Mouse (Mus musculus) splenic B cell, adult 2 months (primary cell): ENCODE data around the gene P2ry4.

Experiments used
- DNase-seq: peaks from one replicate; pipeline ENCODE4 v3.0.0-alpha.2; 2011; ENCODE audit warnings: low read depth, low spot score
- H3K27me3 ChIP-seq: 2 replicates; pipeline ENCODE4 v1.6.1; 2012; ENCODE audit warnings: mild to moderate bottlenecking, low read length, moderate library complexity, mixed read lengths; ENCODE audit not compliant: control insufficient read depth, poor library complexity, insufficient read depth, severe bottlenecking
- H3K36me3 ChIP-seq: 2 replicates; pipeline ENCODE4 v1.6.1; 2012; ENCODE audit warnings: mild to moderate bottlenecking, low read length, moderate library complexity, mixed read lengths; ENCODE audit not compliant: control insufficient read depth, poor library complexity, insufficient read depth, severe bottlenecking

The P2ry4 gene

DNA sequence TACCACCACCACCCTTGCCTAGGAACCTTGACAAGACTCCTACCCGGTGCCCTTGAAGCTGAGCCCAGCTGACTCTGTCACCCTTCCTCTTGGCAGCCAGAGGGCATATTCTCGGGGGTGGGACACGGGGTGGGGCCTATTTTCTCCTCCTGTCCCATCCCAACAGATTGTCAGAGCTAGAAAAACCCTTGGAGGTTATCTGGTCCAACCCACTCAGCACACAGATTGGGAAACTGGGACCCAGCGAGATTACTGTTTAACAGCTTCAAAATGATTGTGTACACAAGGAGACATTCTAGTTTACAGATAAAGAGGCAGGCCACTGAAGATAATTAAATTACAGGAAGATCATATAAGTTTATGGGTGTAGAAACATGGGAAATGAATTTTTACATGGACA is at the start of gene P2ry4:
P2ry4 (minus strand) TSS at position 79 of the 400 bp plus-strand sequence.
- DNase-seq = no peak
- H3K27me3 ChIP-seq = no peaks in the 10 kb centered on the region
- H3K36me3 ChIP-seq = no peaks in the 10 kb centered on the region

DNA sequence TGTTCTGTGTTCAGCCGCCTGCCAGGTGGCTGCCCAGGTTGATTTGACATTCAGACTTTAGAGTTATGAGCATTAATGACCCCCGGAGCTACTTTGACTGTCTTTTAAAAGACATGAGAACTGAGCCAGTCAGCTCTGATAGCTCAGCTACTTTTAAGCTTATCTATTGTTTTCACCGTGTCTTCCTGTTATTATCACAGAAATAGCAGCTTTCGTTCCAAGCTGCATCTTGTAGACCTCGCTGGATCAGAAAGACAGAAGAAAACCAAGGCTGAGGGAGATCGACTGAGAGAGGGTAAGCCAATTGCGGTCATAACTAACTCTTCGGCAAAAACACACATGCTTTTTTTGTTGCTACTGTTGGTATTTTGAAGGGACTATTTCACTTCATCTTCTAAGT is 43.8 kb upstream of the P2ry4 start:
- Histone ChIP-seq H3K27me3 (no peaks in the 10 kb centered on the region), H3K36me3 (no peaks in the 10 kb centered on the region)
- no peak for DNase-seq

DNA sequence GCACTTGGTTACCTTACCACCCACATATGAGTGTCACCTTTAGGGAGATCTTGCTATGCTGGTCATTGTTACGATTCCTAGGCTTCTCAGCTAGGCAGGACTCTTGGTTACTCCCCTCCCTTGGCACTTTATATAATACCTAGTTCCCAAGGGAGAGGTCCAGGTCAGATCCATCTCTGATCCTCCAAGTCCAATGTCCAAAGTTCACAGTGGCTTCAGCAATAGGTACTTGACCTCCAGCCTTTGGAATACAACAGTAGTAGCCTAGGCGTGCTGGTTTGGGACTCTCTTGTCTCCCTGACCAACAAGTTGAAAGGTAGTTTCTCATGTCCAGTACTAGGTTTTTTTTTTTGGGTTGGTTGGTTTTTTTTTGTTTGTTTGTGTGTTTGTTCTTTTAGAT is 34.4 kb upstream of the P2ry4 start:
- no peaks in the 10 kb centered on the region for H3K36me3 ChIP-seq
- H3K27me3 ChIP-seq = no peaks in the 10 kb centered on the region
- DNase-seq = no peak

- DNase-seq = peak; percentile 93
These were observed 31.4 kb upstream of the P2ry4 start, which contains the start of gene Pdzd11 for GRCm38 (mm10) chrX:100625802-100626793. Pdzd11 (minus strand) TSS chrX:100626568.

GRCm38 (mm10) chrX:100625546-100625801 is 30.8 kb upstream of the P2ry4 start, which contains the start of gene Kif4:
Kif4 (plus strand) TSS chrX:100625737.
- DNase-seq = no peak

More at GRCm38 (mm10) chrX:100625802-100626793, 31.4 kb upstream of the P2ry4 start, which contains the start of gene Pdzd11:
- H3K36me3 ChIP-seq = peaks cover 2% of the 10 kb centered on the region; the same call in 1 of the 2 replicates
- no peaks in the 10 kb centered on the region for H3K27me3 ChIP-seq

GRCm38 (mm10) chrX:100625146-100625545 is 30.5 kb upstream of the P2ry4 start:
- DNase-seq = no peak
- H3K36me3 ChIP-seq = peaks cover 2% of the 10 kb centered on the region; the same call in 1 of the 2 replicates
- H3K27me3 ChIP-seq = no peaks in the 10 kb centered on the region

More at GRCm38 (mm10) chrX:100625546-100625801, 30.8 kb upstream of the P2ry4 start, which contains the start of gene Kif4:
- peaks cover 2% of the 10 kb centered on the region; the same call in 1 of the 2 replicates for H3K36me3 ChIP-seq
- H3K27me3 ChIP-seq = no peaks in the 10 kb centered on the region

GRCm38 (mm10) chrX:100624242-100624641 is 29.6 kb upstream of the P2ry4 start:
- Histone ChIP-seq H3K36me3 (peaks cover 2% of the 10 kb centered on the region; the same call in 1 of the 2 replicates), H3K27me3 (no peaks in the 10 kb centered on the region)
- DNase-seq = no peak

GRCm38 (mm10) chrX:100621366-100621765 is 26.7 kb upstream of the P2ry4 start:
- DNase-seq = no peak
- Histone ChIP-seq H3K27me3 (no peaks in the 10 kb centered on the region), H3K36me3 (peaks cover 2% of the 10 kb centered on the region; the same call in 1 of the 2 replicates)

GRCm38 (mm10) chrX:100618488-100618887 is 23.8 kb upstream of the P2ry4 start:
- peaks cover 2% of the 10 kb centered on the region; the same call in 1 of the 2 replicates for H3K36me3 ChIP-seq
- H3K27me3 ChIP-seq = no peaks in the 10 kb centered on the region
- DNase-seq = no peak

- DNase-seq = no peak
- Histone ChIP-seq H3K36me3 (no peaks in the 10 kb centered on the region), H3K27me3 (no peaks in the 10 kb centered on the region)
These were observed 10.6 kb upstream of the P2ry4 start, which contains the start of gene Arr3 for GRCm38 (mm10) chrX:100605314-100605713. Arr3 (plus strand) TSS chrX:100605497.

DNA sequence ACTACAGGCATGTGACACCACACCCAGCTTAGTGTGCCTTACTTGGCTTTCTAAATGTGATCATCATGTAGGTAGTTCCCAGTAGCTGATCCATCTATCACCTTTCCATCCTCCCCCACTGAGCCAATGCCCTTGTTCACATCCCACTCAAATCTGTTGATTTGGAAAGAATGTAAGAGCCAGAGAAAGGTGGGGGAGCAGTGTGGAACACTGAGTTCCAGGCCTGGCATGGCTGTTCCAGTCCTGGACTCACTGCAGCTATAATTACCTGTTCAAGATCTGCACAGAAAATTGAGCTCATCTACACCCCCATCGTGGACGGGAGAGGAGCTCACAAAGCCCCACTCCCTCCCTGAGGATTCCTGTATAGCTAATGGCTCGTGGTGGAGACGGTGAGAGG is 5.1 kb upstream of the P2ry4 start:
- no peak for DNase-seq
- Histone ChIP-seq H3K27me3 (no peaks in the 10 kb centered on the region), H3K36me3 (no peaks in the 10 kb centered on the region)

GRCm38 (mm10) chrX:100597439-100597838 is 2.8 kb upstream of the P2ry4 start:
- DNase-seq = no peak
- Histone ChIP-seq H3K27me3 (no peaks in the 10 kb centered on the region), H3K36me3 (no peaks in the 10 kb centered on the region)

DNA sequence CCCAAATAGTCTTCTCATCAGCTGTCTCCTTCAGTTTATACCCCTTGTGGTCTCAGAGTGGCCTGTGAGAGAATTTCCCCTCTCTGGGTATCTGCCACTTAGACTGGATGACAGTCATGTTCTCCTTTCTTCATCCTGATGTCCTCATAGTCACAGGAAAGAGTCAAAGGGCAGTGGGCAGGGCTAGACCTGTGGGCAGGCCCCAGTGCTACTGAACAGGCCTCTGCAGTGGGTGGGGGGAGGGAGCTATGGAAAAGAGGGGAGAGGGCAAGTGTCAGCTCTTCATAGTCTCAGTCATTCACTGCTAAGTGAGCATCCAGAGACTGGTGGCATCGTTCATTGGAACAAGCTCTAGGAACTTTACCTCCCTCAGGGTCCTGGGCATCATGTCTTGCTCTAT is 22.7 kb downstream of the P2ry4 start, which contains the start of gene Awat1:
Awat1 (plus strand) TSS at position 301 of the 400 bp plus-strand sequence.
- H3K27me3 ChIP-seq = no peaks in the 10 kb centered on the region
- no peaks in the 10 kb centered on the region for H3K36me3 ChIP-seq
- no peak for DNase-seq

- no peak for DNase-seq
- Histone ChIP-seq H3K27me3 (no peaks in the 10 kb centered on the region), H3K36me3 (no peaks in the 10 kb centered on the region)
These were observed 29.0 kb downstream of the P2ry4 start for GRCm38 (mm10) chrX:100565696-100566095.

GRCm38 (mm10) chrX:100556026-100556425 is 38.6 kb downstream of the P2ry4 start:
- DNase-seq = no peak
- Histone ChIP-seq H3K27me3 (no peaks in the 10 kb centered on the region), H3K36me3 (no peaks in the 10 kb centered on the region)
